Mouse (Mus musculus) forebrain, embryonic 15.5 days (tissue): ENCODE measurements around the gene Lce1e. TPM values are rescaled to one million over a fixed set of nuclear protein-coding genes. Genes with fewer than 3 reads are reported as not detected.
"Not testable (repeated sequence)": the region's sequence is repeated elsewhere in the genome, so short reads cannot be mapped to it uniquely, and the experiment has no call there.

Experiments used
- ATAC-seq: fragments of 200-750 bp; cut with Nextera tagmentation; replicated peaks from 2 replicates; pipeline ENCODE4 v1.8.0; 2017; ENCODE audit warnings: mild to moderate bottlenecking, moderate TSS enrichment, moderate library complexity
- H3K27ac ChIP-seq: fragments of 300-500 bp; sonication (generic); replicated peaks from 2 replicates; pipeline ENCODE4 v1.5.1; 2015; ENCODE audit warnings: mild to moderate bottlenecking, inconsistent platforms
- H3K27me3 ChIP-seq: fragments of 300-500 bp; sonication (generic); 2 replicates; pipeline ENCODE4 v1.6.1; 2015; ENCODE audit warnings: inconsistent platforms
- H3K36me3 ChIP-seq: fragments of 300-500 bp; sonication (generic); 2 replicates; pipeline ENCODE4 v1.6.1; 2015; ENCODE audit warnings: mild to moderate bottlenecking, inconsistent platforms
- H3K4me1 ChIP-seq: fragments of 300-500 bp; sonication (generic); 2 replicates; pipeline ENCODE4 v1.6.1; 2015; ENCODE audit warnings: inconsistent platforms
- H3K4me2 ChIP-seq: fragments of 300-500 bp; sonication (generic); replicated peaks from 2 replicates; pipeline ENCODE4 v1.6.1; 2015; ENCODE audit warnings: mild to moderate bottlenecking, inconsistent platforms
- H3K4me3 ChIP-seq: fragments of 300-500 bp; sonication (generic); 2 replicates; pipeline ENCODE4 v1.5.1; 2015; ENCODE audit warnings: mild to moderate bottlenecking, inconsistent platforms
- H3K9ac ChIP-seq: fragments of 300-500 bp; sonication (generic); replicated peaks from 2 replicates; pipeline ENCODE4 v1.6.1; 2015; ENCODE audit warnings: mild to moderate bottlenecking, inconsistent platforms
- H3K9me3 ChIP-seq: fragments of 300-500 bp; sonication (generic); 2 replicates; pipeline ENCODE4 v1.6.1; 2016; ENCODE audit warnings: inconsistent platforms
- WGBS: fragments of 180-500 bp; shearing (Covaris S2); methylation state at CpG from one replicate; pipeline ENCODE4 v1.1.7; 2015; ENCODE audit warnings: mixed read lengths; 5-methylcytosine and 5-hydroxymethylcytosine counted together
- polyA plus RNA-seq: library from polyadenylated mRNA; unstranded; fragments of >200 nt; fragmentation: Nextera tagmentation; extraction: Ambion mirVana; gene quantifications from 2 replicates; pipeline ENCODE4 v1.2.1, GENCODE M21; 2015

Gene Lce1e
- polyA plus RNA-seq, result not detected in 2 replicates

DNA sequence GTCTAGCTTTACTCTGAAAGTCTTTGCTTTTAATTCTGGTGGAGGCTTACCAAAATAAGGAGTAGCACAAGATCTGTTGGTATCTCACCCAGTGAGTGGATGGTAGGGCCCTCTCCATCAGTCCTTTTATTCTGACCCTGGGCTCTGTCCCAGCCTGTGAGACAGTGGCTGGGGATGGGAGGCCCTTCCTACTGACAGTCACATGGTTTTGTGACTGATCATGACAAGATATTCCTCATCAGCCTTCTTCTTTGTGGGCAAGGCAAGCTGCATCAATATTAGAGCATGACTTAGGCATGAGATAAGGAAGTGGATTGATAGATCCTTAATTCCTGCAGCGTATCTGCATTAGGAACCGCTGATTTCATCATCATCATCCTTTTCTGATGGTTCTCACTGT, at the start of gene Lce1e:
Gene Lce1e, minus strand, starts transcription at position 101 of the 400 bp plus-strand sequence.
- Histone ChIP-seq H3K4me2 (no peak within 1 kb of the TSS), H3K36me3 (no peaks in the 10 kb centered on the region), H3K9me3 (no peaks in the 10 kb centered on the region), H3K27ac (no peak within 1 kb of the TSS), H3K4me1 (no peaks in the 10 kb centered on the region), H3K4me3 (no peak within 1 kb of the TSS), H3K9ac (no peak within 1 kb of the TSS), H3K27me3 (no peaks in the 10 kb centered on the region)
- no peak for ATAC-seq
- WGBS, result 95% methylated on average over 2 of the region's 2 CpGs

DNA sequence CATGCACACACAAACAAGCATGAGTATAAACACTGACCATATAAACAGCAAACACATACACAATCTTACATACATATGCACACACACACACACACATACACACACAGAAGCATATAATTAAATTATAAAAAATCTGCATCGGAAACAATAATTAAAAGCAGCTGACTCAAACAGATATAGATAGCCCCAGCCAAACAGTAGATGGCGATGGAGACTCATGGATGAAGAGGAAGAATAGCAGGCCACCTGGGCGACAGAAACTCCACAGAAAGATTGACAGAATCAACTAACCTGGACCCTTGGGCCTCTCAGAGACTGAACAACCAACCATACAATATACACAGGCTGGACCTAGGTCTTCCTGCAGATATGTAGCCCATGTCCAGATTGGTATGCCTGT, 44.3 kb upstream of the Lce1e start:
- H3K27me3 ChIP-seq, result no peaks in the 10 kb centered on the region
- no peak overlapping the region for H3K4me3 ChIP-seq
- no peak overlapping the region for H3K9ac ChIP-seq
- H3K36me3 ChIP-seq, result no peaks in the 10 kb centered on the region
- 46% methylated on average over 3 of the region's 3 CpGs for WGBS
- no peaks in the 10 kb centered on the region for H3K9me3 ChIP-seq
- H3K4me2 ChIP-seq, result no peak overlapping the region
- H3K4me1 ChIP-seq, result no peaks in the 10 kb centered on the region
- ATAC-seq, result no peak
- no peak overlapping the region for H3K27ac ChIP-seq

- H3K36me3 ChIP-seq, result no peaks in the 10 kb centered on the region
- WGBS, result 86% methylated on average over 1 of the region's 1 CpGs
- H3K9ac ChIP-seq, result no peak within 1 kb of the TSS
- no peaks in the 10 kb centered on the region for H3K27me3 ChIP-seq
- H3K4me2 ChIP-seq, result no peak within 1 kb of the TSS
- no peak within 1 kb of the TSS for H3K27ac ChIP-seq
- no peak within 1 kb of the TSS for H3K4me3 ChIP-seq
- no peaks in the 10 kb centered on the region for H3K9me3 ChIP-seq
- ATAC-seq, result no peak
- no peaks in the 10 kb centered on the region for H3K4me1 ChIP-seq
Observed at GRCm38 (mm10) chr3:92752238-92752637, 43.4 kb upstream of the Lce1e start, which contains the start of gene Lce1g. Gene Lce1g (minus strand): TSS chr3:92752338.

- Histone ChIP-seq H3K27ac (no peak within 1 kb of the TSS), H3K4me1 (no peaks in the 10 kb centered on the region), H3K9ac (no peak within 1 kb of the TSS), H3K4me2 (no peak within 1 kb of the TSS), H3K36me3 (no peaks in the 10 kb centered on the region), H3K9me3 (no peaks in the 10 kb centered on the region), H3K27me3 (no peaks in the 10 kb centered on the region), H3K4me3 (no peak within 1 kb of the TSS)
- no peak for ATAC-seq
- WGBS, result 66% methylated on average over 1 of the region's 1 CpGs
Observed at GRCm38 (mm10) chr3:92738996-92739395, 30.1 kb upstream of the Lce1e start, which contains the start of gene Gm38119. Gene Gm38119 (minus strand): TSS chr3:92739096.

DNA sequence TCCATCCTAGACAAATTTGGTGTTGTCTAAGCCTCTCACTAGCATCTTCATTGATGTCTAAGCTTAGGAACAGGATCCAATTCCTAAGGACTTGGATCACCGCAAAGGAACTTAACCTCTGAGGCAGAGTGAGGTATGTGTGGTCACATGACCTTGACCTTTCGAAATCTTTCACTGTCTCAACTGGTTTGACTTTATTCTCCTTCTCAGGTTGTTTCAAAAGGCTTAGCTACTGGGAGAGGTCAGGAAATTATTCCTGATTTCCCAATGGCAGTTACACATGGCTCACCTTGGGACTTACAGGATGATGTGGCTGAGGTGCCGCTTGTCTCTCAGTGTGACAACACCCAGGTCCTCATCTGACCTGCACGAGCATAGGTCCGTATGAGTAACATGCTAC, 13.8 kb upstream of the Lce1e start:
- Histone ChIP-seq H3K9ac (no peak overlapping the region), H3K4me2 (no peak overlapping the region), H3K9me3 (no peaks in the 10 kb centered on the region), H3K4me1 (no peaks in the 10 kb centered on the region), H3K36me3 (no peaks in the 10 kb centered on the region), H3K4me3 (no peak overlapping the region), H3K27me3 (no peaks in the 10 kb centered on the region), H3K27ac (no peak overlapping the region)
- no peak for ATAC-seq
- WGBS, result 94% methylated on average over 5 of the region's 5 CpGs

DNA sequence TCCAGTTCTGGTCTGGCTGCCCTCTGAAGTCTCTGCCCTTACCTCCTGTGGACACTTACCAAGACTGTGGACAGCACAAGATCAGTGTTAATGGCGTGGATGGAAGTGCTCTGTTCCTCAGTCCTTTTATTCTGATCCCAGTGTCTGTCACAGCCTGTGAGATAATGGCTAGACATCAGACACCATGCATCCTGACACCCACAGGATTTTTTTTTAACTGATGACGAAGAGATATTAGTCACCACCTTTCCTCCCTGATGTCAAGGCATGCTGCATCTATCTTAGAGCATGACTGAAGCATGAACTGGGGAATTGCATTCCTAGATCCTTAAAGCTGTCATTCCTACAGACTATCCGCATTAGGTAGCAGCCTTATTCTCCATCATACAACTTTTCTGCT, 11.4 kb upstream of the Lce1e start, which contains the start of gene Lce1f:
Gene Lce1f, minus strand, starts transcription at position 101 of the 400 bp plus-strand sequence.
- ATAC-seq, result no peak
- H3K9ac ChIP-seq, result no peak within 1 kb of the TSS
- H3K27ac ChIP-seq, result no peak within 1 kb of the TSS
- no peak within 1 kb of the TSS for H3K4me2 ChIP-seq
- no peaks in the 10 kb centered on the region for H3K4me1 ChIP-seq
- no peaks in the 10 kb centered on the region for H3K36me3 ChIP-seq
- 78% methylated on average over 3 of the region's 3 CpGs for WGBS
- H3K9me3 ChIP-seq, result no peaks in the 10 kb centered on the region
- no peak within 1 kb of the TSS for H3K4me3 ChIP-seq
- no peaks in the 10 kb centered on the region for H3K27me3 ChIP-seq

- Histone ChIP-seq H3K9me3 (no peaks in the 10 kb centered on the region), H3K27me3 (no peaks in the 10 kb centered on the region), H3K27ac (no peak overlapping the region), H3K4me1 (no peaks in the 10 kb centered on the region), H3K4me3 (no peak overlapping the region), H3K36me3 (no peaks in the 10 kb centered on the region), H3K4me2 (no peak overlapping the region), H3K9ac (no peak overlapping the region)
- no peak for ATAC-seq
Observed at GRCm38 (mm10) chr3:92715122-92715521, 6.2 kb upstream of the Lce1e start.

DNA sequence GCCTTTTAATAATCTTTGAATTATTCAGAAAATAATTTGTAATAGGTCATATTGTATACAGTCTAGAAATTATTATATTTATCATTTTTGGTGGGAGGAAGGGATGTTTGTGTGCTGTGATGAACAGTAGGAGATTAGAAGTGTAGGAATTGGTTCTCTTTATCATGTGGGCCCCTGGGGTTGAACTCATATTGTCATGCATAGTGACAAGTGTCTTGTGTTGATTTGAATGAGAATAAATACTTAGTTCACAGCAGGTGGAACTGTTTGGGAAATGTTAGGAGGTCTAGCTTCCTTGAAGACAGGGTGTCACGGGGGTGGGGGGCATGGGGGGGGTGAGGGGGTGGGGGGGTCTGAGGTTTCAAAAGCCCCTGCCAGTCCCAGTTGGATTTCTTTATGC, 14.3 kb downstream of the Lce1e start:
- Histone ChIP-seq H3K9ac (no peak overlapping the region), H3K36me3 (no peaks in the 10 kb centered on the region), H3K4me3 (no peak overlapping the region), H3K9me3 (no peaks in the 10 kb centered on the region), H3K27ac (no peak overlapping the region), H3K4me2 (no peak overlapping the region), H3K27me3 (no peaks in the 10 kb centered on the region), H3K4me1 (no peaks in the 10 kb centered on the region)
- 12% methylated on average over 1 of the region's 1 CpGs for WGBS
- no peak for ATAC-seq

DNA sequence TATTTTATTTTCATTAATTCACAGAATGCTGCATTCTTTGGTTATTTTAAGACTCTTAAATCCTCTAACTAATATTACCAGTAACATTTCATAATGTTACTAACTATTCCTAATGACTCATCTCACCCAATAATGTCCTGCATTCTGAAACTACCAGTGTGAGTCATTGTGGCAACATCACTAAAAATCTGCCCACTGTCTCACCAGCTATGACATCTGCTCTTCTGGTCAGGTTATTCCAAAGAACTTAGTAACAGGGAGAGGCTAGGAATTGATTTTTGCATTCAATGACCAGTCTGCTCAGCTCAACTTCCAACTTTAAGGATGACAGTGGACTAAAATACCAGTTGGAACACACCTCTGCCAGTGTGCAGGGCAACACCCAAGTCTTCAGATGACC, 17.2 kb downstream of the Lce1e start:
- ATAC-seq, result no peak
- Histone ChIP-seq H3K4me2 (no peak overlapping the region), H3K4me1 (no peaks in the 10 kb centered on the region), H3K36me3 (no peaks in the 10 kb centered on the region), H3K9ac (no peak overlapping the region), H3K27ac (no peak overlapping the region), H3K4me3 (no peak overlapping the region), H3K27me3 (no peaks in the 10 kb centered on the region), H3K9me3 (no peaks in the 10 kb centered on the region)

DNA sequence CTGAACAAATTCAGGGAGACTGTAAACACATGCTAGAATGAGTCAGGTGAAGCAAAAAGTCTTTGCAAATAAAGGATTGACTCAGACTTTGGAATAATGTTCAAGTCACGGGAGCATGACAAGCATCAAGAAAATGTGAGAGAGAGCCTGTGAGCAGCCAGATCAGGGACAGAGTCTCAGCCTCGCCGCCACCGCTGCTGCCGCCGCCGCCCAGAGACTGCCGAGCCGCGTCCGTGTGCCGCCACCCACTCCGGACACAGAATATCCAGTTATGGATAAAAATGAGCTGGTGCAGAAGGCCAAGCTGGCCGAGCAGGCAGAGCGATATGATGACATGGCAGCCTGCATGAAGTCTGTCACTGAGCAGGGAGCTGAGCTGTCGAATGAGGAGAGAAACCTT, 19.7 kb downstream of the Lce1e start:
- 88% methylated on average over 16 of the region's 16 CpGs for WGBS
- not testable (repeated sequence) for H3K9me3 ChIP-seq, ATAC-seq, H3K36me3 ChIP-seq, H3K27me3 ChIP-seq, H3K9ac ChIP-seq, H3K4me1 ChIP-seq, H3K4me3 ChIP-seq, H3K27ac ChIP-seq, H3K4me2 ChIP-seq

- Histone ChIP-seq H3K27ac (no peak within 1 kb of the TSS), H3K9ac (no peak within 1 kb of the TSS), H3K4me1 (no peaks in the 10 kb centered on the region), H3K4me3 (no peak within 1 kb of the TSS), H3K4me2 (no peak within 1 kb of the TSS), H3K36me3 (no peaks in the 10 kb centered on the region), H3K27me3 (no peaks in the 10 kb centered on the region), H3K9me3 (no peaks in the 10 kb centered on the region)
- ATAC-seq, result no peak
- WGBS, result 67% methylated on average over 2 of the region's 2 CpGs
Observed at GRCm38 (mm10) chr3:92687110-92687509, 21.8 kb downstream of the Lce1e start, which contains the start of gene Lce1d. Gene Lce1d (minus strand): TSS chr3:92687210.

DNA sequence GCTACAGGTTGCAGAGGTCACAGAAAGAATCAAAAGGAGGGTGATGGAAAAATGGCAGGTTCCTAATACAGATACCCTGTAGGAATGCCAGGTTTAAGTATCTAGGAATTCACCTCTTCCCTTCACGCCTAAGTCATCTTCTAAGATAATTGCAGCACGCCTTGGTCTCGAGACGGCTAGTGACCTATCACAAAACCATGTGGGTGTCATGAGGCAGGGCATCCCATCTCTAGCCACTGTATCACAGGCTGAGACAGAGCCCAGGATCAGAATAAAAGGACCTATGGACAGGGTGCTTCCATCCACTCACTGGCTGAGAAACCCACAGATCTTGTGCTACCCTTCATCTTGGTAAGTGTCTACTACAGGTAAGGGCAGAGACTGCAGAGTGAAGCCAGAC, 29.9 kb downstream of the Lce1e start, which contains the start of gene Lce1c:
Gene Lce1c, plus strand, starts transcription at position 301 of the 400 bp plus-strand sequence.
- no peak within 1 kb of the TSS for H3K27ac ChIP-seq
- 91% methylated on average over 4 of the region's 4 CpGs for WGBS
- H3K36me3 ChIP-seq, result no peaks in the 10 kb centered on the region
- no peak within 1 kb of the TSS for H3K4me3 ChIP-seq
- no peaks in the 10 kb centered on the region for H3K4me1 ChIP-seq
- no peak within 1 kb of the TSS for H3K4me2 ChIP-seq
- ATAC-seq, result no peak
- H3K9me3 ChIP-seq, result no peaks in the 10 kb centered on the region
- no peaks in the 10 kb centered on the region for H3K27me3 ChIP-seq
- H3K9ac ChIP-seq, result no peak within 1 kb of the TSS

GRCm38 (mm10) chr3:92670215-92670614, 38.7 kb downstream of the Lce1e start, which contains the start of gene Lce1a2:
Gene Lce1a2 (minus strand): TSS chr3:92670315.
- Histone ChIP-seq H3K9me3 (no peaks in the 10 kb centered on the region), H3K27me3 (no peaks in the 10 kb centered on the region), H3K27ac (no peak within 1 kb of the TSS), H3K36me3 (no peaks in the 10 kb centered on the region), H3K4me3 (no peak within 1 kb of the TSS), H3K4me2 (no peak within 1 kb of the TSS), H3K4me1 (no peaks in the 10 kb centered on the region), H3K9ac (no peak within 1 kb of the TSS)
- no peak for ATAC-seq
